In the genomic region with DNA sequence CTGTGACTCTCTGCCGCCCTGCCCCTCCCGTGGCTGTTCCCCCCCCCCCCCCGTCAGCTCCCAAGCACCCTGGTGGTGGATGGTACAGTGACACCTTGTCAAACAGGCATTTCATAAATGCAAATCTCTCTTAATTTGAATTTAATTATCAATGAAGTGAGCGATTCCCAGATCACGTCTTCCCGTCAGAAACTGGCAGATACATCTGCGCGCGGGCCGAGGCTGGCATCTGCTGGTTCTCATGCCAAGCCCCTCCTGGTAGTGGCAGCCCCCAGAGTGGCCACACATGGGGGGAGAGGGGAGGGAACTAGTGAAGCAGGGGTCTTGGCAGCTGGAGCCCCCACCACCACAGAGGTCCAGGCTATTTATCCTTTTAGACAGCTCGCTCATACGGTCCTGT, we compare ENCODE assay signal across 14 mouse cellular contexts.
"Had no signal": no experiment of that assay in that cellular context is flagged by ENCODE, and none has a peak within 500 bp of the region (broad histone marks: within the 10 kb centered on the region; RNA-seq: fewer than 3 reads in every experiment).

No protein-coding gene starts in this region.

- H3K36me3 ChIP-seq: limb, embryonic 15.5 days; liver, embryonic 12.5 days; neural tube, embryonic 12.5 days had no signal

- H3K9me3 ChIP-seq: limb, embryonic 15.5 days; liver, embryonic 12.5 days; megakaryocyte, embryonic 14.5 days; neural tube, embryonic 12.5 days had no signal

- H3K4me1 ChIP-seq: liver, embryonic 12.5 days; megakaryocyte, embryonic 14.5 days had no signal

- H3K27ac ChIP-seq: kidney, postnatal 0 days; limb, embryonic 15.5 days; liver, embryonic 12.5 days; macrophage; neural tube, embryonic 12.5 days; stomach, postnatal 0 days had no signal

- ATAC-seq: liver, embryonic 12.5 days had no signal

- H3K4me2 ChIP-seq: limb, embryonic 15.5 days; liver, embryonic 12.5 days; lung, embryonic 14.5 days; midbrain, embryonic 11.5 days; neural tube, embryonic 12.5 days had no signal

- H3K9ac ChIP-seq: limb, embryonic 15.5 days; liver, embryonic 12.5 days; lung, embryonic 14.5 days; neural tube, embryonic 12.5 days had no signal

- H3K4me3 ChIP-seq: limb, embryonic 15.5 days; liver, embryonic 12.5 days; megakaryocyte, embryonic 14.5 days; neural tube, embryonic 12.5 days had no signal

- H3K27me3 ChIP-seq: limb, embryonic 15.5 days; liver, embryonic 12.5 days; neural tube, embryonic 12.5 days had no signal

- DNase-seq: kidney, adult 9 months; kidney, postnatal 36 days; layer of hippocampus, adult 9-11 months; lung, embryonic 14.5 days; lung, postnatal 10 days; thymus, postnatal 4 days had no signal
